Mouse (Mus musculus): ENCODE data around the gene Mtx1.

GRCm38 (mm10) chr3:89163643-89164245 is 63.1 kb downstream of the Mtx1 start:
- TF ChIP-seq CTCF (IDR thresholded peaks at IDR 0.05; ENCODE audit: control insufficient read depth, insufficient read depth, low read length) = no peak
- no peak for TF ChIP-seq POLR2A (IDR thresholded peaks at IDR 0.05; ENCODE audit: borderline replicate concordance, control insufficient read depth, low read depth, low read length)
